Mouse (Mus musculus): ENCODE results near the gene Copg2.

- TF ChIP-seq CTCF (conservative IDR thresholded peaks at IDR 0.05; ENCODE audit: low read length) (no peak), POU5F1 (IDR thresholded peaks at IDR 0.05; ENCODE audit: borderline replicate concordance, low read length) (no peak)
Measured at GRCm38 (mm10) chr6:30751209-30751608, 145.4 kb downstream of the Copg2 start.

All from E14TG2a.4 (cell line).